Mouse (Mus musculus) hindbrain, embryonic 14.5 days (tissue): ENCODE data around the gene Ezr. TPM values are rescaled to one million over a fixed set of nuclear protein-coding genes. Genes with fewer than 3 reads are reported as not detected.

Experiments
- ATAC-seq: fragments of 200-750 bp; cut with Nextera tagmentation; 2 replicates; pipeline ENCODE4 v1.8.0; 2017; ENCODE audit warnings: moderate number of reproducible peaks, mild to moderate bottlenecking, moderate TSS enrichment, moderate library complexity; ENCODE audit not compliant: low FRiP score
- DNase-seq: peaks from one replicate; pipeline ENCODE4 v3.0.0-alpha.2; 2015; ENCODE audit warnings: low spot score
- H3K27ac ChIP-seq: fragments of 300-500 bp; sonication (generic); 2 replicates; pipeline ENCODE4 v1.5.1; 2014; ENCODE audit warnings: mild to moderate bottlenecking, moderate library complexity
- H3K27me3 ChIP-seq: fragments of 300-500 bp; sonication (generic); 2 replicates; pipeline ENCODE4 v1.6.1; 2014; ENCODE audit warnings: mild to moderate bottlenecking, low read length, mixed read lengths; ENCODE audit not compliant: control insufficient read depth, insufficient read depth
- H3K36me3 ChIP-seq: fragments of 300-500 bp; sonication (generic); replicated peaks from 2 replicates; pipeline ENCODE4 v1.6.1; 2014; ENCODE audit not compliant: control insufficient read depth, insufficient read depth
- H3K4me1 ChIP-seq: fragments of 300-500 bp; sonication (generic); replicated peaks from 2 replicates; pipeline ENCODE4 v1.6.1; 2014; ENCODE audit warnings: antibody characterized with exemption, low read length, mixed read lengths; ENCODE audit not compliant: control insufficient read depth, insufficient read depth
- H3K4me2 ChIP-seq: fragments of 300-500 bp; sonication (generic); replicated peaks from 2 replicates; pipeline ENCODE4 v1.6.1; 2014; ENCODE audit warnings: mild to moderate bottlenecking, moderate library complexity
- H3K4me3 ChIP-seq: fragments of 300-500 bp; sonication (generic); replicated peaks from 2 replicates; pipeline ENCODE4 v1.5.1; 2014; ENCODE audit warnings: mild to moderate bottlenecking, low read length
- H3K9ac ChIP-seq: fragments of 300-500 bp; sonication (generic); 2 replicates; pipeline ENCODE4 v1.6.1; 2014
- H3K9me3 ChIP-seq: fragments of 300-500 bp; sonication (generic); 2 replicates; pipeline ENCODE4 v1.6.1; 2016; ENCODE audit warnings: low read length; ENCODE audit not compliant: control insufficient read depth
- WGBS: fragments of 180-500 bp; shearing (Covaris S2); extraction: QIAGEN DNeasy Blood & Tissue Kit; methylation state at CpG from one replicate; pipeline ENCODE4 v1.1.7; 2014; 5-methylcytosine and 5-hydroxymethylcytosine counted together
- polyA plus RNA-seq: library from polyadenylated mRNA; unstranded; fragments of >200 nt; fragmentation: Nextera tagmentation; extraction: Ambion mirVana; gene quantifications from 2 replicates; pipeline ENCODE4 v1.2.1, GENCODE M21; 2014

Ezr gene
- polyA plus RNA-seq, 1 experiment from 2014 or later = 67.4 TPM

- peaks cover 39% of the 10 kb centered on the region for H3K4me1 ChIP-seq
- no peak overlapping the region for H3K9ac ChIP-seq
- no peak overlapping the region for H3K27ac ChIP-seq
- no peak for ATAC-seq
- no peaks in the 10 kb centered on the region for H3K9me3 ChIP-seq
- no peaks in the 10 kb centered on the region for H3K27me3 ChIP-seq
- WGBS = 89% methylated on average over 11 of the region's 11 CpGs
- DNase-seq = no peak
- H3K4me3 ChIP-seq = no peak overlapping the region
- H3K4me2 ChIP-seq = no peak overlapping the region
- no peaks in the 10 kb centered on the region for H3K36me3 ChIP-seq
Measured at GRCm38 (mm10) chr17:6743039-6743575, 39.5 kb downstream of the Ezr start.

GRCm38 (mm10) chr17:6742083-6743038, 40.2 kb downstream of the Ezr start:
- Histone ChIP-seq H3K27me3 (no peaks in the 10 kb centered on the region), H3K4me3 (no peak overlapping the region), H3K9ac (no peak overlapping the region), H3K9me3 (no peaks in the 10 kb centered on the region), H3K4me2 (no peak overlapping the region), H3K4me1 (peaks cover 34% of the 10 kb centered on the region), H3K36me3 (no peaks in the 10 kb centered on the region), H3K27ac (peak overlapping the region; percentile 17; the same call in 1 of the 2 replicates)
- WGBS = 56% methylated on average over 32 of the region's 33 CpGs
- no peak for ATAC-seq
- no peak for DNase-seq

DNA sequence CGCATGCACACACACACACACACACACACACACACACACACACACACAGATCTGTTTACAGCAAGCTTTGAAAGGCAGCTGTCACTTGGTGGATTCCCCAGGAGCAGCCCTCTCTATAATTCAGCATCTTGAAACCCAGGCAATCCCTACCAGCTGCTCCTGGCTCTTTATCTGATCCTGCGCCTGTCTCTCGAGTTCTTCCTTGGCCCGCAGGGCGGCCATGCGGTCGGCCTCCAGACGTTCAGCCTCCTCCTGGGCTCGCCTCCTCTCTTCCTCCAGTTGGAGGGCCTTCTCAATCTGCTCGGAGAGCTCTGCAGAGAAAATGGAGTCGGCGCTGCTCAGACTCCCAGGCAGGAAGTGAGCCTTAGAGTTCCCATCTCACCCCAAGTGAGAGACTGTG, 41.3 kb downstream of the Ezr start:
- Histone ChIP-seq H3K9ac (no peak overlapping the region), H3K27ac (no peak overlapping the region; the same call in 1 of the 2 replicates), H3K4me1 (peaks cover 32% of the 10 kb centered on the region), H3K4me3 (no peak overlapping the region), H3K9me3 (no peaks in the 10 kb centered on the region), H3K4me2 (no peak overlapping the region), H3K36me3 (no peaks in the 10 kb centered on the region), H3K27me3 (no peaks in the 10 kb centered on the region)
- ATAC-seq (no peak), DNase-seq (no peak)
- WGBS = 74% methylated on average over 12 of the region's 12 CpGs

DNA sequence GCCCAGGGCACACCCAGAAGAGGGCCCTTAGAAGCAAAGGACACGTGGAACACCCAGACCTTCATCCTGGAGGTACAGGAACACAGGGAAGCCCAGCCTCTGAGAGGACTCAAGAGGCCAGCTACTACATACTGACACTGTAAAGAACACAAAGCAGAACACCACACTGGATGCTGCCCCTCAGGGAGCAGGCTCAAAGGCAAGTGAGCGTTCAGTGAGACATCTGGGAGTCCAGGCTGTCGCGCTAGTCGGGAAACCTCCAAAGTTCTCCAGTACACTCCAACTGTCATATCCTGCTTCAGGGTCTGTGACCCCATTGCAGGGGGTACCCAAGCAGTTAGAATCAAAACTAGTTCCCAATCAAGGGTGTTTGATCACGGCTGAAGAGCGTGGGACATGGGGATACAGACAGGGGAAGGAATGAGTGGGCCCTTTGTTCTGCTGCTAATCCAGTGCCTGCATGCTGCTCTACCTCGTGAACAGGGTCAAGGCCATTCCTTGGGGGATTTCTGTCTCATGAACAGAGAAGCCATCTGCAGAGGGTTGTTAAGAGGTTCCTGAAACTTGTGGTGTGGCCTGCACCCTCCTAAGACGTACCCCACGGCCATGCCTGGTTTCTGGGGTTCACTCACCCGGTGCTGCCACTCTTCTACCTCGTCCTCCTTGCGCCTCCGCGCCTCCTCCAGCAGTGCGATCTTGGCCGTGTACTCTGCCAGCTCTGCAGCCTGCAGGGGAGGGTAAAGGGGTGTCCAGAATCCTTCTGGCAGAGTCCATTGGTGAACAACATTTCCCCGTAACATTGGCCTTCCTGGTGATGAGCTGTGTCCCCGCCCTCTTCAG, 42.0 kb downstream of the Ezr start:
- no peak for ATAC-seq
- Histone ChIP-seq H3K4me1 (peaks cover 25% of the 10 kb centered on the region), H3K27ac (peak overlapping the region; percentile 20; the same call in 1 of the 2 replicates)

DNA sequence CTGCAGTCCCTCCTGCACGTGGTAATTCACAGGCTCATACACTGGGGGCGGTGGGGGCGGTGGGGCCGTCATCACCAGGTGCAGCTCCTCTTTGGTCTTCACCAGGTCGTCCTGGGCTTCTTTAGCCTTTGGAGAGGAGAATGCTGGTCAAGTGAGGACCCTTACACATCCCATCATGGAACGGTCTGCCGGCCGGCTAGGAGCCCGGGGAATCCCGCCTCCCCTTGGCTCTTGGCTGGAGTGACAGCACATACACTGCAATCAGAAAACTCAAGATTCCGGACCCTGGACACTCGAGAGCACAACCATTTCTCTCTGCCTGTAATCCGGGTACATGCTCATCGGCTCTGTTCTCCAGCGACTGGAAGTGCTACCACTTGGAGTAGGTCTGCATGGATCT, 42.8 kb downstream of the Ezr start:
- H3K36me3 ChIP-seq = no peaks in the 10 kb centered on the region
- H3K4me1 ChIP-seq = peaks cover 23% of the 10 kb centered on the region
- H3K27me3 ChIP-seq = no peaks in the 10 kb centered on the region
- ATAC-seq = no peak
- no peak overlapping the region for H3K27ac ChIP-seq
- H3K9me3 ChIP-seq = no peaks in the 10 kb centered on the region
- no peak for DNase-seq
- H3K4me2 ChIP-seq = no peak overlapping the region
- no peak overlapping the region for H3K4me3 ChIP-seq
- no peak overlapping the region for H3K9ac ChIP-seq
- WGBS = 91% methylated on average over 15 of the region's 15 CpGs

More for the DNA sequence above, 42.0 kb downstream of the Ezr start:
- H3K4me3 ChIP-seq = no peak overlapping the region
- H3K27me3 ChIP-seq = no peaks in the 10 kb centered on the region
- H3K36me3 ChIP-seq = no peaks in the 10 kb centered on the region
- no peak for DNase-seq
- WGBS = 71% methylated on average over 19 of the region's 19 CpGs
- no peak overlapping the region for H3K9ac ChIP-seq
- H3K9me3 ChIP-seq = no peaks in the 10 kb centered on the region
- no peak overlapping the region for H3K4me2 ChIP-seq

DNA sequence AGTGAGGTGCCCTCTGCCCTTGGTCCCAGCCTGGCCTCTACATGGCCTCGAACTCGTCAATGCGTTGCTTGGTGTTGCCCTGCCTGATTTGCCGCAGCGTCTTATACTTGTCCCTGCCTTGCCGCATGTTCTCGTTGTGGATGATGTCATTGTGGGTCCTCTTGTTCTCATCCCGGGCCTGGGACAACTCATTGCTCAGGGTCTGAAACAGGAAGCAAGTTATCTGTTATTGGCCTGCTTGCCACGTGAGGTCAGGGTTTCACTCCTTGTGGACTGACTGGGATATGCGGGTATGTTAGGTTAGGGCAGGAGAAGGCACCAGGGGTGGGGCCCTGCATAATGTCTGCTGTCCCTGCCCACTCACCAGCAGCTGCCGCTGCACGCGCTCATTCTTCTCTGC, 43.3 kb downstream of the Ezr start:
- H3K9ac ChIP-seq = no peak overlapping the region
- peaks cover 23% of the 10 kb centered on the region for H3K4me1 ChIP-seq
- no peaks in the 10 kb centered on the region for H3K9me3 ChIP-seq
- H3K27me3 ChIP-seq = no peaks in the 10 kb centered on the region
- no peak overlapping the region for H3K4me2 ChIP-seq
- DNase-seq = no peak
- no peak overlapping the region for H3K4me3 ChIP-seq
- ATAC-seq = no peak
- no peak overlapping the region for H3K27ac ChIP-seq
- 90% methylated on average over 13 of the region's 13 CpGs for WGBS
- H3K36me3 ChIP-seq = no peaks in the 10 kb centered on the region

DNA sequence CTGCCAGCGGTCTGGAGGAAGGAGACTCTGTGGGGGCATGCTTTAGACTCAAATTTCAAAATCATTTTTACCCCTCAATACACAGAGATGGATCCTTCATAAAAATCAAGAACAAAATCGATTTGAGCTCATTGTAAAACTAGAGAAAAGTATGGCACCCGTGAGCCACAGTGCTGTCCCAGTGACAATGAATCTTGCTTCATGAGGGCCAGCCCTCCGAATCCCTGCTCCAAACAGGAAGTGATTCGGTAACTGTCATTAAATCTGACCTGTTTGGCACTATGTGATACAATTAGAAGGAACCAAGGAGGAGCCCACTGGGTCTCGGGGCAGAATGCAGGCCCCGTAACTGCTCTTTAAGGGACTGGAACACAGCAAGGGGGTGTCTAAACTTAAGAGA, 43.7 kb downstream of the Ezr start:
- Histone ChIP-seq H3K36me3 (no peaks in the 10 kb centered on the region), H3K4me1 (peaks cover 23% of the 10 kb centered on the region), H3K4me2 (no peak overlapping the region), H3K9ac (no peak overlapping the region), H3K27ac (no peak overlapping the region), H3K9me3 (no peaks in the 10 kb centered on the region), H3K27me3 (no peaks in the 10 kb centered on the region), H3K4me3 (no peak overlapping the region)
- DNase-seq (no peak), ATAC-seq (no peak)
- WGBS = 87% methylated on average over 7 of the region's 7 CpGs

- no peak overlapping the region for H3K4me2 ChIP-seq
- 76% methylated on average over 12 of the region's 12 CpGs for WGBS
- DNase-seq = no peak
- H3K27me3 ChIP-seq = no peaks in the 10 kb centered on the region
- H3K36me3 ChIP-seq = no peaks in the 10 kb centered on the region
- H3K9ac ChIP-seq = no peak overlapping the region
- no peaks in the 10 kb centered on the region for H3K9me3 ChIP-seq
- H3K27ac ChIP-seq = no peak overlapping the region
- no peak overlapping the region for H3K4me3 ChIP-seq
- H3K4me1 ChIP-seq = peaks cover 21% of the 10 kb centered on the region
- ATAC-seq = no peak
Measured at GRCm38 (mm10) chr17:6737273-6737997, 45.1 kb downstream of the Ezr start.
